Mouse (Mus musculus): ENCODE measurements around the gene Bnc2.

GRCm38 (mm10) chr4:84674318-84675170, 531 bp downstream of the Bnc2 start:
- TF ChIP-seq CTCF (IDR thresholded peaks at IDR 0.05; ENCODE audit: borderline replicate concordance, control insufficient read depth, extremely low read depth, insufficient read depth, low read length, poor library complexity) (no peak), POLR2A (IDR thresholded peaks at IDR 0.05; ENCODE audit: control insufficient read depth, extremely low read depth, insufficient read depth, low read length, poor library complexity) (no peak)

Data from thymus, adult 2 months (tissue).